In the genomic region with DNA sequence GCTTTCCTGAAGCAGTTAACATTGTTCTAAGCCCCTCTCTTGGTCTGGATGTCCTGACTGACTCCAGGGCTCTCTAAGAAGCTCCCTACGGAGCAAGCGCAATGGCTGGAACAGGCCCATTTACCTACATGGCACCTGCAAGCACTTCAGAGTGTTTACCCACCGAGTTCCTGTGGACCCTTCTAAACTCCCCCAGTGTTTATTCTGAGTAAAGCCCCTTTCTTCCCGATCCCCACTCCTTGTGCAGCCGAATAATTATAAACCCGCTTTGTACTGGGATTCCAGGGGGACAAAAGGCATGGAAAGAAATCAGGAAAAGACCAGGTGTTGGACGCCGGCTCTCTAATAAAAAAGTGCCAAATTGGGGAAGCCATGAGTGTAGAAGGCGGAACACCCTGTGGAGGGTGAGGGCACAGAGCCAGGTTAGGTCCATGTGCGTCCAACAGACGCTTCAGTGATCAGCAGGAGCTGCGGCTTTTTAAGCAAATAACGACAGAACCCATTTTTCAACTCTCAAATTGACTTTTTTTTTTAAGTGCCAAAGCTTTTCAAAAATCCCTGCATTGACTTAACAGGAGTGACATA, we compare ENCODE assay signal across 13 mouse cellular contexts.
DNase-seq lines count a peak whose midpoint lies in the region; ATAC-seq and TF ChIP-seq lines count a peak whose summit lies in the region.
"Had no signal": no experiment of that assay in that cellular context is flagged by ENCODE, and none has a peak within 500 bp of the region (broad histone marks: within the 10 kb centered on the region; RNA-seq: fewer than 3 reads in every experiment).

No protein-coding gene starts in this region.

- no peaks in the 10 kb centered on the region for H3K9me3 ChIP-seq in forebrain, embryonic 12.5 days
- H3K9me3 ChIP-seq in limb, embryonic 15.5 days: no peaks in the 10 kb centered on the region
- H3K9me3 ChIP-seq: stomach, embryonic 15.5 days had no signal

- peak; percentile 55; the same call in 1 of the 2 replicates for ATAC-seq in forebrain, embryonic 12.5 days (ENCODE audit: low FRiP score)
- ATAC-seq in limb, embryonic 15.5 days (ENCODE audit: insufficient number of reproducible peaks, low FRiP score, low TSS enrichment, low read depth): no peak

- peak overlapping the region; percentile 51; the same call in 1 of the 2 replicates for H3K27ac ChIP-seq in layer of hippocampus, adult 2 months
- H3K27ac ChIP-seq in forebrain, embryonic 12.5 days: peak overlapping the region; percentile 32; the same call in 1 of the 2 replicates
- no peak overlapping the region for H3K27ac ChIP-seq in limb, embryonic 15.5 days
- H3K27ac ChIP-seq: heart, adult 2 months; macrophage; stomach, embryonic 15.5 days had no signal

- 40% methylated on average over 13 of the region's 13 CpGs for WGBS in forebrain, embryonic 12.5 days
- 40% methylated on average over 13 of the region's 13 CpGs for WGBS in limb, embryonic 15.5 days

- no peak overlapping the region for H3K4me3 ChIP-seq in layer of hippocampus, adult 2 months
- no peak overlapping the region for H3K4me3 ChIP-seq in forebrain, embryonic 12.5 days (replicated peaks)
- H3K4me3 ChIP-seq in limb, embryonic 15.5 days: no peak overlapping the region
- H3K4me3 ChIP-seq: heart, adult 2 months; stomach, embryonic 15.5 days had no signal

- peaks cover 24% of the 10 kb centered on the region for H3K36me3 ChIP-seq in forebrain, embryonic 12.5 days (replicated peaks)
- no peaks in the 10 kb centered on the region for H3K36me3 ChIP-seq in limb, embryonic 15.5 days
- H3K36me3 ChIP-seq: stomach, embryonic 15.5 days had no signal

- H3K9ac ChIP-seq in forebrain, embryonic 12.5 days: no peak overlapping the region
- H3K9ac ChIP-seq in limb, embryonic 15.5 days: 0 out of 2 replicates have a peak overlapping the region, but pooled peaks have one; percentile 7
- H3K9ac ChIP-seq: stomach, embryonic 15.5 days had no signal

- TF ChIP-seq CTCF in layer of hippocampus, adult 2 months (conservative IDR thresholded peaks at IDR 0.05): no peak

- H3K4me1 ChIP-seq in forebrain, embryonic 12.5 days: peaks cover 16% of the 10 kb centered on the region
- H3K4me1 ChIP-seq in limb, embryonic 15.5 days: peaks cover 10% of the 10 kb centered on the region
- H3K4me1 ChIP-seq: stomach, embryonic 15.5 days had no signal

- no peaks in the 10 kb centered on the region for H3K27me3 ChIP-seq in forebrain, embryonic 12.5 days
- H3K27me3 ChIP-seq in limb, embryonic 15.5 days: no peaks in the 10 kb centered on the region
- H3K27me3 ChIP-seq: CH12.LX; stomach, embryonic 15.5 days had no signal

- no peak for DNase-seq in layer of hippocampus, adult 2 months (ENCODE audit: low spot score in 2 of 2)
- DNase-seq in layer of hippocampus, adult 8-10 months (ENCODE audit: low spot score in 2 of 2): no peak
- peak; percentile 77 for DNase-seq in cerebellum, adult 18-20 months
- DNase-seq in adrenal gland, postnatal 25 days: no peak
- DNase-seq in adipocyte (ENCODE audit: low spot score): no peak
- DNase-seq in gastrocnemius, adult 8-10 months (ENCODE audit: low spot score in 2 of 2): no peak
- DNase-seq: heart, adult 2 months; right cerebral cortex, postnatal 25 days had no signal

- no peak overlapping the region for H3K4me2 ChIP-seq in forebrain, embryonic 12.5 days
- H3K4me2 ChIP-seq in limb, embryonic 15.5 days: no peak overlapping the region
- H3K4me2 ChIP-seq: stomach, embryonic 15.5 days had no signal

Comparison
In these comparisons a context has a peak if more than half of its experiments do, and no peak if none do; other contexts are left out.
1. DNase-seq: peak in cerebellum, adult 18-20 months (2 of 2); none in layer of hippocampus, adult 2 months (0 of 2), layer of hippocampus, adult 8-10 months (0 of 2), adrenal gland, postnatal 25 days (single experiment), adipocyte (single experiment) and gastrocnemius, adult 8-10 months (0 of 2).